Mouse (Mus musculus) hindbrain, embryonic 16.5 days (tissue): ENCODE data around the gene Acy3. TPM values are rescaled to one million over a fixed set of nuclear protein-coding genes. Genes with fewer than 3 reads are reported as not detected.
A peak's percentile ranks its signal among the peaks of the same experiment; 100 is the strongest.

Experiments used
- ATAC-seq: fragments of 200-750 bp; cut with Nextera tagmentation; 2 replicates; pipeline ENCODE4 v1.8.0; 2017; ENCODE audit warnings: moderate TSS enrichment, moderate library complexity
- H3K27ac ChIP-seq: fragments of 300-500 bp; sonication (generic); 2 replicates; pipeline ENCODE4 v1.5.1; 2014; ENCODE audit warnings: low read depth, mild to moderate bottlenecking, control low read depth, low read length, moderate library complexity
- H3K27me3 ChIP-seq: fragments of 300-500 bp; sonication (generic); replicated peaks from 2 replicates; pipeline ENCODE4 v1.6.1; 2014; ENCODE audit warnings: low read length; ENCODE audit not compliant: control insufficient read depth, insufficient read depth
- H3K36me3 ChIP-seq: fragments of 300-500 bp; sonication (generic); 2 replicates; pipeline ENCODE4 v1.6.1; 2014; ENCODE audit warnings: mild to moderate bottlenecking, low read length, moderate library complexity, mixed read lengths; ENCODE audit not compliant: control insufficient read depth, insufficient read depth
- H3K4me1 ChIP-seq: fragments of 300-500 bp; sonication (generic); 2 replicates; pipeline ENCODE4 v1.6.1; 2014; ENCODE audit warnings: low read depth, low read length; ENCODE audit not compliant: control insufficient read depth, insufficient read depth
- H3K4me2 ChIP-seq: fragments of 300-500 bp; sonication (generic); 2 replicates; pipeline ENCODE4 v1.6.1; 2014; ENCODE audit warnings: mild to moderate bottlenecking, low read length, control low read depth, moderate library complexity
- H3K4me3 ChIP-seq: fragments of 300-500 bp; sonication (generic); 2 replicates; pipeline ENCODE4 v1.5.1; 2014; ENCODE audit warnings: mild to moderate bottlenecking, low read length, control low read depth, moderate library complexity
- H3K9ac ChIP-seq: fragments of 300-500 bp; sonication (generic); 2 replicates; pipeline ENCODE4 v1.6.1; 2014; ENCODE audit warnings: low read depth, mild to moderate bottlenecking, control low read depth, low read length, moderate library complexity
- H3K9me3 ChIP-seq: fragments of 300-500 bp; sonication (generic); 2 replicates; pipeline ENCODE4 v1.6.1; 2014; ENCODE audit warnings: mild to moderate bottlenecking, low read length, moderate library complexity; ENCODE audit not compliant: control insufficient read depth
- WGBS: fragments of 180-500 bp; shearing (Covaris S2); extraction: QIAGEN DNeasy Blood & Tissue Kit; methylation state at CpG from one replicate; pipeline ENCODE4 v1.1.7; 2014; 5-methylcytosine and 5-hydroxymethylcytosine counted together
- polyA plus RNA-seq: library from polyadenylated mRNA; unstranded; fragments of >200 nt; fragmentation: Nextera tagmentation; extraction: Ambion mirVana; gene quantifications from 2 replicates; pipeline ENCODE4 v1.2.1, GENCODE M21; 2015

Acy3 gene
- polyA plus RNA-seq, 1 experiment from 2014 or later = 3.1 TPM

DNA sequence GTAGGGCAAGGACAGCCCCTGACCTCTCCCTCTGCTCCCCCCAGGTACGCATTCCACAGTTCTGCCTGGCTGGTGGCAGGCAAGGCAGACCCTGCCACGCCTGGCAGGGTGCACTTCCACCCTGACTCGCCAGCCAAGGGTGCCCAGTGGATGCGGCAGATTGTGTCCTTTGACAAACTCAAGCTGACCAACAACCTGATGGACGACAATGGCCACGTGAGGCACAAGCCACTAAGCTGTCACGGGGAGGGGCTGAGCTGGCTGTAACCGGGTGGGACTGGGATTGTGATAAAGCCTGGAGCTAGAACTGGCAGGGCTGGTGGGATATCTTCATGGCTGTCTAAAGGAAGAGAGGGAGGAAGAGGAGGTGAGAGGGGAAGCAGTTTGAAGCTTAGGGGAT is 10.9 kb downstream of the Acy3 start:
- Histone ChIP-seq H3K9ac (no peak overlapping the region), H3K9me3 (no peaks in the 10 kb centered on the region), H3K4me3 (no peak overlapping the region), H3K36me3 (no peaks in the 10 kb centered on the region), H3K4me1 (peaks cover 9% of the 10 kb centered on the region), H3K27me3 (no peaks in the 10 kb centered on the region), H3K4me2 (no peak overlapping the region), H3K27ac (no peak overlapping the region)
- WGBS = 64% methylated on average over 8 of the region's 8 CpGs
- no peak for ATAC-seq

DNA sequence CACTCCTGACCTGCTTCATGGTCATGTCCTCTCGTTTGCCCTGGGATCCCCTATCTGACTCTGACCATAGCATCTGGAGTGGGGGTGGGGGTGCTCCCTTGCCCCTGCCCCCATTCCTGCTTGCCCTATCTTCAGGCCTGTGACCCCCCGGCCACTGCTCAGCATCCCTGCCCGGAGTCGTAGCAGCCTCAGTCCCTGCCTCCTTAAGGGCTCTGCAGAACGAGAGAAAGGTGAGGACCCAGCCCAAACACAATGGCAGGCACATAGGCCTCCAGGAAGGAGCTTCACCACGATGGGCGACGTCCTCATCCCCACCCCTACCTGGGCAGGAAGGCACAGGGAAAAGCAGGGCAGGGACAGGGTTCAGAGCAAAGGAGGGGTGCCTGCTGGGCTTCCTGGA is 12.0 kb downstream of the Acy3 start:
- Histone ChIP-seq H3K36me3 (no peaks in the 10 kb centered on the region), H3K27me3 (no peaks in the 10 kb centered on the region), H3K4me1 (peaks cover 9% of the 10 kb centered on the region), H3K27ac (no peak overlapping the region), H3K4me3 (no peak overlapping the region), H3K9ac (no peak overlapping the region), H3K9me3 (no peaks in the 10 kb centered on the region), H3K4me2 (no peak overlapping the region)
- WGBS = 79% methylated on average over 8 of the region's 8 CpGs
- no peak for ATAC-seq

DNA sequence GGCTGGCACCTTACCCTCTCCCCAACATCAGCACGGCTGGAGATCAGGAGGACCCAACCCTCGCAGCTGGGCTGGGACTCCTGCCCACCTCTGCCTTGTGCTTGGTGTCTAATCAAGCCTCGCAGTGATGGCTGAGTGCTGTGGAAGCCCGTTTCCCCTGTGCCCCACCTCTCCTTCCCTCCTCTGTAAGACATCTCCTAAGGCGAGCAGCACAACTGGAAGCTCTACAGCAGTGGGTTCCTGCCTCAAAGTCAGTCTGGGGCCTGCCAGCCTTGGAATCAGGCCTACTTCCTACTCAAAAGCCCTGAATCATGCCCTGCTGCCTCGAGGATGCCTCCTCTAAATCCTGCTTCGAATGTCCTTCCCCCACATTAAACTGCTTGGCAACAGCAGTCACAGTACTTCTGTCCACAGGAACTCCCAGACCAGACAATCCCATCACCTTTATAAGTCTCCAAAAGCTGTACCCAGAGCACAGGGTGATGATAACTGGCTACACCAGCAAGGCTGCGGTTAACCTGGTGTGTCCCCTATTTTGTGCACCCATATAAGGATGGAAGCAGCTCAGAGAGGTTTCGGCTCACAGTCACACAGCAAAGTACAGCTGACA is 12.9 kb downstream of the Acy3 start:
- H3K36me3 ChIP-seq = no peaks in the 10 kb centered on the region
- no peak overlapping the region for H3K27ac ChIP-seq
- no peak overlapping the region for H3K9ac ChIP-seq
- H3K9me3 ChIP-seq = no peaks in the 10 kb centered on the region
- 85% methylated on average over 9 of the region's 9 CpGs for WGBS
- H3K4me1 ChIP-seq = peaks cover 9% of the 10 kb centered on the region
- no peak overlapping the region for H3K4me3 ChIP-seq
- no peak overlapping the region for H3K4me2 ChIP-seq
- no peak for ATAC-seq
- no peaks in the 10 kb centered on the region for H3K27me3 ChIP-seq

DNA sequence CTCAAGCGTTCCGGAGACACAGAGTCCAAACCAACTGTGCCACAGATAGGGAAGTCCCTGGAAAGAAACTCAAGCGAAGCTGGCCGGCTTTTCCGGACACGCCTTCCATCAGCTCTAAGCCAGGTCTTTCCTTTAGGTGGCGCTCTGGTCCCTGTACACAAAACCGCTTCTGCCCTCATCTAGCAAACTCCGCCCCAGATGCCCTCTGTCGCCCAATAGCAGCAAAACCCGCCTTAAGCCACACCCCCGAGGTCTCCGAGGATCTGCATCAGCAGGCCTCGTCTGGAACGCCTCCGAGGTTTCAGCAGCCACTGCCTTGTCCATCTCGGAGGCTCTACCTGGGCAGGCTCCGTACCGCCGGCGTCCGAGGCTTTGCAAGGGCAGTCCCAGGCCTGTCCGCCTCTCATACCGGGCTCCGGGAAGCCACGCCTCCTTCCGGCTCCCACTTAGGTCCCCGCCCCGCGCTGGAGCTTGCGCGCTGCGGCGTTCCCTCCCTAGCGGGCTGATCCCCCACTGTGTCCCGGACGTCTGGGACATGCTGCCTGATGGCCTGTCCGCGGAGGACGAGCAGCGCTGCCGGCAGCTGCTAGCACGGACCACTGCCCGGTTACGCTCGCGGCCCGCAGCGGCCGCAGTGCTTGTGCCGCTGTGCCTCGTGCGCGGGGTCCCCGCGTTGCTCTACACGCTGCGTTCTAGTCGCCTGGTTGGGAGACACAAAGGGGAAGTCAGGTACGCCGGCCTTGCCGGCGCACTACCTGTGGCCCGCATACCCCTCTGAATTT is 13.9 kb downstream of the Acy3 start, which contains the start of the genes Nudt8 and Gm49405:
Nudt8 (plus strand) TSS at position 462 of the 782 bp plus-strand sequence.
Gm49405 (plus strand) TSS at position 508 of the 782 bp plus-strand sequence.
- Histone ChIP-seq H3K27ac (peak within 1 kb of the TSS; percentile 91), H3K4me3 (peak within 1 kb of the TSS; percentile 73), H3K4me1 (peaks cover 9% of the 10 kb centered on the region), H3K9ac (peak within 1 kb of the TSS; percentile 87), H3K9me3 (no peaks in the 10 kb centered on the region), H3K36me3 (no peaks in the 10 kb centered on the region), H3K4me2 (peak within 1 kb of the TSS; percentile 77), H3K27me3 (no peaks in the 10 kb centered on the region)
- under 1% methylated on average over 64 of the region's 64 CpGs for WGBS
- ATAC-seq = peak; percentile 93

DNA sequence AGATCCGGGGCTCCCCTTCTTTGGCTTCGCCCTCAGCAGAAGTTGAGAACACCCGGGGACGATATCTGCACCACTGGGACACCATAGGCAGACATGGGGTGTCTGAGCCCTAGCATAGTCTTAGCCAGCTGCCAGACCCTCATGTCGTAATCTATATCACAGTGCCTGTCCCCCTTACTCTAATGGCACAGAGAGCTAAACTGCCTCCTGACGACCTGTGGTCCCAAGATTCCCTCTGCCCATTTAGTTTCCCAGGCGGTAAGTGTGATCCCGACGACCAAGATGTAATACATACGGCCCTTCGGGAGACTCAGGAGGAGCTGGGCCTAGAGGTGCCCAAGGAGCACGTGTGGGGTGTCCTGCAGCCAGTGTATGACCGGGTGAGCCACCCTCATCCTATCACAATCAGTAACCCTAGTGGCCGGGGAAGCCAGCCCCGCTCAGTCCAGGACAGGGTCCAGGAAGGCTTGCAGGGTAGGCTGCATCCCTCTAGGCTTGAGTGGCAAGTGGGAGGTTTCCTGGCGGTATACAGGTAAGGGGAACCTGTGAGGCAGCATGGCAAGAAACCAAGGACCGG is 14.7 kb downstream of the Acy3 start:
- Histone ChIP-seq H3K4me3 (peak overlapping the region; percentile 73), H3K36me3 (peaks cover 3% of the 10 kb centered on the region; the same call in 1 of the 2 replicates), H3K27me3 (no peaks in the 10 kb centered on the region), H3K4me2 (peak overlapping the region; percentile 77), H3K27ac (peak overlapping the region; percentile 91), H3K4me1 (peaks cover 9% of the 10 kb centered on the region), H3K9me3 (no peaks in the 10 kb centered on the region), H3K9ac (peak overlapping the region; percentile 87)
- WGBS = 22% methylated on average over 17 of the region's 17 CpGs
- ATAC-seq = peak; percentile 6

DNA sequence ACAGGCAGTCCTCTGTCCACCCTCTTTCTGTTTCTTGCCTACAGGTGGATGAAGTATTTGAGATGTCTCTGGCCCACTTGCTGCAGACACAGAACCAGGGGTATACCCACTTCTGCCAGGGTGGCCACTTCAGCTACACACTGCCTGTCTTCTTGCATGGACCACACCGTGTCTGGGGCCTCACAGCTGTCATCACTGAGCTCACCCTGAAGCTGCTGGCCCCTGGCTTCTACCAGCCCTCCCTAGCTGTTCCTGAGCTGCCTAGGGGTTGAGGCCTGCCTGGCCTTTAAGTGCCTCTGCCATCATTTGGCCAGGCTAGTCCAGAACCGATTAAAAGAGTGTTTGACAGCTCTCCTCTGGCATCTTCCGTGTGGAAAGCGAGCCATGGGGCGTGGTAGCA is 15.4 kb downstream of the Acy3 start:
- Histone ChIP-seq H3K4me3 (no peak overlapping the region), H3K36me3 (peaks cover 6% of the 10 kb centered on the region; the same call in 1 of the 2 replicates), H3K9ac (no peak overlapping the region), H3K27ac (no peak overlapping the region; the same call in 1 of the 2 replicates), H3K4me2 (no peak overlapping the region), H3K9me3 (no peaks in the 10 kb centered on the region), H3K27me3 (no peaks in the 10 kb centered on the region), H3K4me1 (peaks cover 9% of the 10 kb centered on the region)
- WGBS = 93% methylated on average over 5 of the region's 5 CpGs
- ATAC-seq = no peak

DNA sequence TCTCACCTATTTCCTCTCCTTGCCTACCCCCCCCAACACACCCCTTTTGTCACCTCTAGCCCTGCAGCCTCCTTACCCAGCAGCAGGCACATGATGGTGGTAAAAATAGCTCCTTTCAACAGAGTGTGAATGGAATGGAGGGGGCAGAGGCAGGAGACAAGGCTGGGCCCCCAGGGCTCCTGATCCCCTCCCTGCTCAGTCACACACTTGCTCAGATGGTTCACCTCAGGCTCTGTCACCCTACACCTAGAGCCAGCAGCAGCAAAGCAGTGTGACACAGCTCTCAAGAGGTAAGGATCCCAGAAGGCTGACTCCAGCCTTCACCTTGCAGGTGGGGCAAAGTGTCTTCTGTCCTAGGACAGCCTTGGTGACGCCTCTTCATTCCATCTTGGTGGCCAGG is 16.7 kb downstream of the Acy3 start, which contains the start of gene Doc2g:
Doc2g (plus strand) TSS at position 202 of the 400 bp plus-strand sequence.
- Histone ChIP-seq H3K27me3 (no peaks in the 10 kb centered on the region), H3K9ac (no peak within 1 kb of the TSS)
- WGBS = 90% methylated on average over 1 of the region's 1 CpGs

DNA sequence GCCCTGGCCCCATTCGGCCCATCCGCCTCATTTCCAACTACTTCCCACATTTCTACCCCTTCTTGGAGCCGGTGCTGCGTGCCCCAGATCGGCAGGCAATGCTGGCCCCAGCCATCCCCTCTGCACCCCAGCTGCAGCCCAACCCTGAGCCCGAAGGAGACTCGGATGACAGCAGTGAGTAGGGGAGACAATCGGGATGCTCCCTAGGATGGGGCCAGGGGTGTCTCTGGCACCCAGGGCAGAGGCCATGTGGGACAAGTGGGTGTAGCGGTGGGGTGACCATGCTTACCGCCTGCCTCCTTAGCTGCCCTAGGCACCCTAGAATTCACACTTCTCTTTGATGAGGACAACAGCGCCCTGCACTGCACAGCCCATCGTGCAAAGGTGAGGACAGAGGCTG is 17.3 kb downstream of the Acy3 start:
- peaks cover 12% of the 10 kb centered on the region for H3K36me3 ChIP-seq
- no peak overlapping the region for H3K4me2 ChIP-seq
- H3K4me1 ChIP-seq = peaks cover 9% of the 10 kb centered on the region
- no peak overlapping the region for H3K27ac ChIP-seq
- 84% methylated on average over 12 of the region's 12 CpGs for WGBS
- no peaks in the 10 kb centered on the region for H3K27me3 ChIP-seq
- H3K9ac ChIP-seq = no peak overlapping the region
- H3K9me3 ChIP-seq = no peaks in the 10 kb centered on the region
- no peak overlapping the region for H3K4me3 ChIP-seq
- ATAC-seq = no peak

More for the DNA sequence above, 16.7 kb downstream of the Acy3 start, which contains the start of gene Doc2g:
- no peak within 1 kb of the TSS for H3K4me2 ChIP-seq
- peaks cover 9% of the 10 kb centered on the region for H3K4me1 ChIP-seq
- no peak for ATAC-seq
- peaks cover 9% of the 10 kb centered on the region for H3K36me3 ChIP-seq
- no peaks in the 10 kb centered on the region for H3K9me3 ChIP-seq
- no peak within 1 kb of the TSS for H3K27ac ChIP-seq
- no peak within 1 kb of the TSS for H3K4me3 ChIP-seq

DNA sequence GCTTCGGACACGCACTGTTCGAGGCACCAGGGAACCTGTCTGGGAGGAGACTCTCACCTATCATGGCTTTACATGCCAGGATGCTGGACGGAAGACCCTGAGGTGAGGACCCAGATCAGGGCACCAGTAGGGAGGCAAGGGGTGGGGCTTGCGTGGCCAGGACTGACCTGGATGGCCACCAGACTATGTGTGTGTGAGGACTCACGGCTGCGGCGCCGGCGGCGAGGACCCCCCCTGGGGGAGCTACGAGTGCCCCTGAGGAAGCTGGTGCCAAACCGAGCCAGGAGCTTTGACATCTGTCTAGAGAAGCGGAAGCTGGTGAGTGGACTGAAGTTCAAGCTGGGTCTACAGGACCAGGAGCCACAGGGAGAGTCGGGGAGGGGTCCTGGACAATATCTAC is 18.0 kb downstream of the Acy3 start:
- ATAC-seq = no peak
- Histone ChIP-seq H3K27me3 (no peaks in the 10 kb centered on the region), H3K4me1 (peaks cover 9% of the 10 kb centered on the region), H3K9me3 (no peaks in the 10 kb centered on the region), H3K4me3 (no peak overlapping the region), H3K27ac (no peak overlapping the region), H3K36me3 (peaks cover 15% of the 10 kb centered on the region), H3K4me2 (no peak overlapping the region), H3K9ac (no peak overlapping the region)
- WGBS = 85% methylated on average over 15 of the region's 15 CpGs
